Mouse (Mus musculus) intestine, postnatal 0 days (tissue): ENCODE results near the gene Tnfsf13. TPM values are rescaled to one million over a fixed set of nuclear protein-coding genes. Genes with fewer than 3 reads are reported as not detected.

Experiments used
- ATAC-seq: fragments of 200-750 bp; cut with Nextera tagmentation; 2 replicates; pipeline ENCODE4 v1.8.0; 2017; ENCODE audit warnings: mild to moderate bottlenecking, moderate TSS enrichment, moderate library complexity
- H3K27ac ChIP-seq: fragments of 300-500 bp; sonication (generic); 2 replicates; pipeline ENCODE4 v1.5.1; 2014; ENCODE audit warnings: mild to moderate bottlenecking, low read depth, low read length, moderate library complexity
- H3K27me3 ChIP-seq: fragments of 300-500 bp; sonication (generic); replicated peaks from 2 replicates; pipeline ENCODE4 v1.6.1; 2014; ENCODE audit warnings: low read length, mixed read lengths; ENCODE audit not compliant: control insufficient read depth, insufficient read depth
- H3K36me3 ChIP-seq: fragments of 300-500 bp; sonication (generic); 2 replicates; pipeline ENCODE4 v1.6.1; 2014; ENCODE audit warnings: mild to moderate bottlenecking, moderate library complexity; ENCODE audit not compliant: control insufficient read depth, insufficient read depth
- H3K4me1 ChIP-seq: fragments of 300-500 bp; sonication (generic); replicated peaks from 2 replicates; pipeline ENCODE4 v1.6.1; 2014; ENCODE audit warnings: antibody characterized with exemption, low read length, mixed read lengths; ENCODE audit not compliant: control insufficient read depth, insufficient read depth
- H3K4me2 ChIP-seq: fragments of 300-500 bp; sonication (generic); replicated peaks from 2 replicates; pipeline ENCODE4 v1.6.1; 2014; ENCODE audit warnings: low read depth, mild to moderate bottlenecking, moderate library complexity
- H3K4me3 ChIP-seq: fragments of 300-500 bp; sonication (generic); 2 replicates; pipeline ENCODE4 v1.5.1; 2014; ENCODE audit warnings: low read depth, low read length
- H3K9ac ChIP-seq: fragments of 300-500 bp; sonication (generic); 2 replicates; pipeline ENCODE4 v1.6.1; 2014; ENCODE audit warnings: mild to moderate bottlenecking, low read depth, low read length
- H3K9me3 ChIP-seq: fragments of 300-500 bp; sonication (generic); 2 replicates; pipeline ENCODE4 v1.6.1; 2016; ENCODE audit warnings: mixed run types; ENCODE audit not compliant: control insufficient read depth
- CTCF ChIP-seq: sonication (generic); IDR thresholded peaks from 2 replicates; pipeline ENCODE4 v1.5.1; 2016; ENCODE audit warnings: low read depth, mild to moderate bottlenecking, control low read depth, antibody characterized with exemption, moderate library complexity
- WGBS: fragments of 180-500 bp; shearing (Covaris S2); extraction: QIAGEN DNeasy Blood & Tissue Kit; methylation state at CpG from one replicate; pipeline ENCODE4 v1.1.7; 2014; 5-methylcytosine and 5-hydroxymethylcytosine counted together
- polyA plus RNA-seq: library from polyadenylated mRNA; unstranded; fragments of >200 nt; fragmentation: Nextera tagmentation; extraction: Ambion mirVana; gene quantifications from 2 replicates; pipeline ENCODE4 v1.2.1, GENCODE M21; 2015

Tnfsf13 gene
- polyA plus RNA-seq, 1 experiment from 2014 or later, result 1.6 TPM

- 21% methylated on average over 7 of the region's 7 CpGs for WGBS
- Histone ChIP-seq H3K4me2 (no peak within 1 kb of the TSS), H3K9me3 (no peaks in the 10 kb centered on the region), H3K4me1 (0 out of 2 replicates have a peak, but pooled peaks cover 8% of the 10 kb centered on the region), H3K27ac (peak within 1 kb of the TSS; percentile 41), H3K27me3 (no peaks in the 10 kb centered on the region), H3K36me3 (peaks cover 62% of the 10 kb centered on the region), H3K4me3 (no peak within 1 kb of the TSS), H3K9ac (no peak within 1 kb of the TSS)
- no peak for TF ChIP-seq CTCF
- peak; percentile 12 for ATAC-seq
Measured at GRCm38 (mm10) chr11:69665961-69666664, 19.5 kb downstream of the Tnfsf13 start, which contains the start of gene Cd68. Gene Cd68 (minus strand): TSS chr11:69666153.

GRCm38 (mm10) chr11:69665457-69665960 is 20.1 kb downstream of the Tnfsf13 start:
- H3K9me3 ChIP-seq, result no peaks in the 10 kb centered on the region
- 69% methylated on average over 9 of the region's 9 CpGs for WGBS
- no peaks in the 10 kb centered on the region for H3K27me3 ChIP-seq
- ATAC-seq, result no peak
- H3K9ac ChIP-seq, result no peak overlapping the region
- H3K36me3 ChIP-seq, result peaks cover 62% of the 10 kb centered on the region
- peak overlapping the region; percentile 41 for H3K27ac ChIP-seq
- no peak overlapping the region for H3K4me2 ChIP-seq
- no peak for TF ChIP-seq CTCF
- H3K4me3 ChIP-seq, result no peak overlapping the region
- 0 out of 2 replicates have a peak, but pooled peaks cover 8% of the 10 kb centered on the region for H3K4me1 ChIP-seq

GRCm38 (mm10) chr11:69664841-69665240 is 20.7 kb downstream of the Tnfsf13 start:
- Histone ChIP-seq H3K4me3 (no peak overlapping the region), H3K36me3 (peaks cover 56% of the 10 kb centered on the region), H3K4me2 (no peak overlapping the region), H3K27me3 (no peaks in the 10 kb centered on the region), H3K27ac (peak overlapping the region; percentile 21; the same call in 1 of the 2 replicates), H3K9me3 (no peaks in the 10 kb centered on the region), H3K4me1 (0 out of 2 replicates have a peak, but pooled peaks cover 8% of the 10 kb centered on the region), H3K9ac (no peak overlapping the region)
- TF ChIP-seq CTCF, result no peak
- no peak for ATAC-seq
- 86% methylated on average over 7 of the region's 7 CpGs for WGBS

GRCm38 (mm10) chr11:69663795-69664194 is 21.8 kb downstream of the Tnfsf13 start:
- no peak for TF ChIP-seq CTCF
- H3K9ac ChIP-seq, result no peak overlapping the region
- H3K4me1 ChIP-seq, result 0 out of 2 replicates have a peak, but pooled peaks cover 8% of the 10 kb centered on the region
- H3K36me3 ChIP-seq, result peaks cover 52% of the 10 kb centered on the region
- no peak overlapping the region for H3K4me3 ChIP-seq
- ATAC-seq, result no peak
- H3K27ac ChIP-seq, result 0 out of 2 replicates have a peak overlapping the region, but pooled peaks have one; percentile 15
- H3K9me3 ChIP-seq, result no peaks in the 10 kb centered on the region
- WGBS, result 80% methylated on average over 6 of the region's 6 CpGs
- H3K4me2 ChIP-seq, result no peak overlapping the region
- H3K27me3 ChIP-seq, result no peaks in the 10 kb centered on the region

- Histone ChIP-seq H3K36me3 (peaks cover 52% of the 10 kb centered on the region), H3K4me3 (peak overlapping the region; percentile 50), H3K27ac (peak overlapping the region; percentile 93), H3K4me2 (peak overlapping the region; percentile 64), H3K27me3 (no peaks in the 10 kb centered on the region), H3K9me3 (no peaks in the 10 kb centered on the region), H3K9ac (peak overlapping the region; percentile 63), H3K4me1 (0 out of 2 replicates have a peak, but pooled peaks cover 8% of the 10 kb centered on the region)
- 63% methylated on average over 13 of the region's 13 CpGs for WGBS
- ATAC-seq, result no peak
- no peak for TF ChIP-seq CTCF
Measured at GRCm38 (mm10) chr11:69662967-69663671, 22.5 kb downstream of the Tnfsf13 start.
